Mouse (Mus musculus) liver, adult 2 months (tissue): ENCODE results near the gene Tm6sf1. TPM values are rescaled to one million over a fixed set of nuclear protein-coding genes. Genes with fewer than 3 reads are reported as not detected.

Experiments used
- DNase-seq: peaks from one replicate; pipeline ENCODE4 v3.0.0-alpha.2; 2011; ENCODE audit warnings: low read depth, low spot score; ENCODE audit errors: extremely low read depth
- H3K27ac ChIP-seq: fragments of 200-500 bp; replicated peaks from 2 replicates; pipeline ENCODE4 v1.5.1; 2012; ENCODE audit warnings: low read depth, mild to moderate bottlenecking, control low read depth, inconsistent platforms, low read length; ENCODE audit not compliant: insufficient read depth
- H3K27me3 ChIP-seq: fragments of 200-500 bp; 2 replicates; pipeline ENCODE4 v1.6.1; 2012; ENCODE audit warnings: mild to moderate bottlenecking, moderate library complexity, low read length, inconsistent platforms; ENCODE audit not compliant: control insufficient read depth, insufficient read depth
- H3K36me3 ChIP-seq: fragments of 200-500 bp; 2 replicates; pipeline ENCODE4 v1.6.1; 2012; ENCODE audit warnings: low read length, inconsistent platforms; ENCODE audit not compliant: control insufficient read depth, insufficient read depth
- H3K4me1 ChIP-seq: fragments of 200-500 bp; 2 replicates; pipeline ENCODE4 v1.6.1; 2011; ENCODE audit warnings: low read length; ENCODE audit not compliant: control insufficient read depth, insufficient read depth
- H3K4me3 ChIP-seq: fragments of 200-500 bp; 2 replicates; pipeline ENCODE4 v1.5.1; 2011; ENCODE audit warnings: low read depth, mild to moderate bottlenecking, control low read depth, low read length, moderate library complexity; ENCODE audit not compliant: insufficient read depth
- H3K79me2 ChIP-seq: fragments of 200-500 bp; 2 replicates; pipeline ENCODE4 v1.6.1; 2012; ENCODE audit warnings: inconsistent platforms, mild to moderate bottlenecking, low read length, moderate library complexity; ENCODE audit not compliant: control insufficient read depth, insufficient read depth
- H3K9ac ChIP-seq: fragments of 200-500 bp; 2 replicates; pipeline ENCODE4 v1.6.1; 2012; ENCODE audit warnings: low read depth, mild to moderate bottlenecking, control low read depth, inconsistent platforms, low read length
- CTCF ChIP-seq: fragments of 200-500 bp; IDR thresholded peaks from 2 replicates; pipeline ENCODE4 v1.5.1; 2011; ENCODE audit warnings: low read depth, low read length, control low read depth
- POLR2A ChIP-seq: fragments of 200-500 bp; IDR thresholded peaks from 2 replicates; pipeline ENCODE4 v1.6.1; 2011; ENCODE audit warnings: low read length, control low read depth; ENCODE audit not compliant: insufficient read depth; ENCODE audit errors: extremely low read depth
- WGBS: fragments of 180-500 bp; shearing (Covaris S2); methylation state at CpG from one replicate; pipeline ENCODE4 v1.1.7; 2018; 5-methylcytosine and 5-hydroxymethylcytosine counted together
- polyA plus RNA-seq: library from polyadenylated mRNA; depleted of rRNA; stranded (reverse); fragments of >200 nt; gene quantifications from 2 replicates; pipeline ENCODE4 v1.2.3, GENCODE M21; 2012
- total RNA-seq: library from RNA; depleted of rRNA; stranded (reverse); fragments of >200 nt; gene quantifications from 2 replicates; pipeline ENCODE4 v1.2.3, GENCODE M21; 2014

Gene Tm6sf1
- total and polyA plus RNA-seq, 2 experiments, result 4.7 to 4.9 TPM

DNA sequence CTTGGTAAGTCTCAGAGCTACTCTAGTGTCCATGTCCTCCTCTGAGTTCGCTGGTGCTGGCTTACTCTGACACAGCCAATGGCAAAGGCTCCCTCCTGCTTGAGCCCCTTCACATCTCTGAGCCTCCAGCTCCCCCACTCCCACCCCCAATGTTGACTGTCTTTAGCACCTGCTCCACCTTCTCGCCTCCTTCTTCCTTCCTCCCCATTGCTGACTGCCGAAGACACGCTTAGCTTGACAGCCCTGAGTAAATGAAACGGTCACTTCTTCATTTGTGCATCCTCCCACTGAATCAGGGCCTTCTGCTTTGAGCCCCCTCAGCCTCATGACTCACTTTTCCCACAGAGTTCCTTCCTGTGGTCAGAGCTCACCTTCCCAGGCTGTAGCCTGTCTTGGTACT lies 2.2 kb downstream of the Tm6sf1 start:
- Histone ChIP-seq H3K36me3 (no peaks in the 10 kb centered on the region), H3K4me3 (no peak overlapping the region), H3K27me3 (peaks cover 6% of the 10 kb centered on the region; the same call in 1 of the 2 replicates), H3K4me1 (no peaks in the 10 kb centered on the region), H3K9ac (no peak overlapping the region), H3K79me2 (no peaks in the 10 kb centered on the region), H3K27ac (no peak overlapping the region)
- DNase-seq, result no peak
- WGBS, result 45% methylated on average over 5 of the region's 5 CpGs
- TF ChIP-seq CTCF (no peak), POLR2A (no peak)

DNA sequence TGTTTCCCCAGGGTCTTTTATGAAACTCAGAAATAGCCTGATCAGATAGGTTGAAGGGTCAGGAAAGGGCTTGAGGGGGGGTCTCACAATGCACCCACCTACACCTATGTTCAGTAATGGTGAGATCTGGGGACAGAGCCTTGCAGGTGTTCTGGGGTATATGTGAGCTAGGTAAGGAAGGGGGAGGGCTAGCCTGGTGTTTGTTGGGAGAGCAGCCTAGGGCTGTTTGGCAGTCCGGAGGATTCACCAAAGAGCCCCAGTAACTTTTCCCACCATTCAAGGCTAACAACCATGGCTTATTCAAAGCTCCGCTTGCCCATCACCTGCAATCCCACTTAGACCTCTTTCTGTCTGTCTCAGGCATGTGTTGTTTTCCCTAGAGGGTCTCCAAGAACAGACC lies 2.7 kb downstream of the Tm6sf1 start:
- no peak overlapping the region for H3K27ac ChIP-seq

GRCm38 (mm10) chr7:81861921-81862320 lies 3.1 kb downstream of the Tm6sf1 start:
- no peak overlapping the region for H3K4me3 ChIP-seq
- H3K79me2 ChIP-seq, result no peaks in the 10 kb centered on the region
- 69% methylated on average over 4 of the region's 4 CpGs for WGBS
- H3K27me3 ChIP-seq, result peaks cover 6% of the 10 kb centered on the region; the same call in 1 of the 2 replicates
- no peak overlapping the region for H3K9ac ChIP-seq
- no peaks in the 10 kb centered on the region for H3K4me1 ChIP-seq
- TF ChIP-seq CTCF (no peak), POLR2A (no peak)
- H3K27ac ChIP-seq, result no peak overlapping the region
- no peaks in the 10 kb centered on the region for H3K36me3 ChIP-seq
- no peak for DNase-seq

More for the DNA sequence above, 2.7 kb downstream of the Tm6sf1 start:
- no peak for DNase-seq
- no peaks in the 10 kb centered on the region for H3K4me1 ChIP-seq
- H3K9ac ChIP-seq, result no peak overlapping the region
- no peak for TF ChIP-seq POLR2A
- no peak for TF ChIP-seq CTCF
- 81% methylated on average over 2 of the region's 2 CpGs for WGBS
- no peak overlapping the region for H3K4me3 ChIP-seq
- H3K79me2 ChIP-seq, result no peaks in the 10 kb centered on the region
- H3K36me3 ChIP-seq, result no peaks in the 10 kb centered on the region
- peaks cover 6% of the 10 kb centered on the region; the same call in 1 of the 2 replicates for H3K27me3 ChIP-seq

GRCm38 (mm10) chr7:81862587-81863583 lies 4.1 kb downstream of the Tm6sf1 start:
- no peaks in the 10 kb centered on the region for H3K4me1 ChIP-seq
- H3K27me3 ChIP-seq, result peaks cover 6% of the 10 kb centered on the region; the same call in 1 of the 2 replicates
- H3K36me3 ChIP-seq, result no peaks in the 10 kb centered on the region
- DNase-seq, result peak; percentile 21
- peak overlapping the region; percentile 27 for H3K27ac ChIP-seq
- 68% methylated on average over 24 of the region's 24 CpGs for WGBS
- TF ChIP-seq POLR2A, result no peak
- no peak for TF ChIP-seq CTCF
- no peak overlapping the region for H3K4me3 ChIP-seq
- H3K79me2 ChIP-seq, result no peaks in the 10 kb centered on the region
- peak overlapping the region; percentile 29; the same call in 1 of the 2 replicates for H3K9ac ChIP-seq

DNA sequence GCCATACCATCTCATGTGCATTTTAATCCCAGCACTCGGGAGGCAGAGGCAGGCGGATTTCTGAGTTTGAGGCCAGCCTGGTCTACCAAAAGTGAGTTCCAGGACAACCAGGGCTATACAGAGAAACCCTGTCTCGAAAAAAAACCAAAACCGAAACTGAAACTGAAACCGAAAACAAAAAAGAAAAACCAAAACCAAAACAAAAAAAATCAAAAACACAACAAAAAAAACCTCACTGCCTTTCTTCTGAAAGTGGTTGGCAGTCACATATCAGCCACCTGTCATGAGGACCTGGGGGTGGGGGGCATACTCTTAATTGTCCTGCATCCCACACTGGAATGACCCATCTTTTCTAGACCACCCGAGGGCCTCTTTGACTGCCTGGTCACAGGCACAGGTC lies 5.8 kb downstream of the Tm6sf1 start:
- no peak for TF ChIP-seq CTCF
- no peak for TF ChIP-seq POLR2A
- H3K79me2 ChIP-seq, result no peaks in the 10 kb centered on the region
- no peak overlapping the region for H3K27ac ChIP-seq
- no peaks in the 10 kb centered on the region for H3K36me3 ChIP-seq
- no peaks in the 10 kb centered on the region; the same call in 1 of the 2 replicates for H3K27me3 ChIP-seq
- no peaks in the 10 kb centered on the region for H3K4me1 ChIP-seq
- DNase-seq, result no peak
- 83% methylated on average over 6 of the region's 6 CpGs for WGBS
- no peak overlapping the region for H3K4me3 ChIP-seq
- no peak overlapping the region for H3K9ac ChIP-seq

DNA sequence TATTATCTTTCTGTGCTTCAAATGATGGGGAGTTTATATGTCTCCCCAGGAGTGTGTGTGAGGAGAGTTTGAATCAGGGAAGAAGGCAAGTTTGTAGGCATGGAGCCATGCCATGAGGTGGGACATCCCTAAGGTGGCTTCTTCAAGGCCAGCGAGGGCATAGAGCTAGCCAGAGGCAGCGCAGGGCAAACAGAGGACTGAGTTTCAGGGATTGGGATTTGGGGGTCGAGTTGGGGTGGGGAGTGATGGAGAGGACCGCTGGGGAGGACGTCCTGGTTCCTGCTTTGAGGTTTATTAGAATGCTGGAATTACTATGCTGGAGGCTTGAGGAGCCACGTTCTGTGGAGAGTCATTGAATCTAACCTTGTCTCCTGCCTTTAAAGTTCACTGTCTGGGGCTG lies 7.1 kb downstream of the Tm6sf1 start:
- no peaks in the 10 kb centered on the region for H3K36me3 ChIP-seq
- no peak overlapping the region for H3K4me3 ChIP-seq
- no peaks in the 10 kb centered on the region for H3K4me1 ChIP-seq
- H3K27ac ChIP-seq, result no peak overlapping the region
- no peaks in the 10 kb centered on the region for H3K79me2 ChIP-seq
- H3K9ac ChIP-seq, result no peak overlapping the region
- no peak for TF ChIP-seq CTCF
- no peak for TF ChIP-seq POLR2A
- no peaks in the 10 kb centered on the region for H3K27me3 ChIP-seq
- WGBS, result 91% methylated on average over 6 of the region's 6 CpGs
- DNase-seq, result no peak
